Mouse (Mus musculus) right cerebral cortex, postnatal 10 days (tissue): Measurements from ENCODE around the gene Ccr7.

ENCODE experiments used
- DNase-seq, 2 experiments: peaks; one replicate each; pipeline ENCODE4 v3.0.0; 2021; ENCODE audit warnings: low spot score in 2 of 2

Gene Ccr7

DNA sequence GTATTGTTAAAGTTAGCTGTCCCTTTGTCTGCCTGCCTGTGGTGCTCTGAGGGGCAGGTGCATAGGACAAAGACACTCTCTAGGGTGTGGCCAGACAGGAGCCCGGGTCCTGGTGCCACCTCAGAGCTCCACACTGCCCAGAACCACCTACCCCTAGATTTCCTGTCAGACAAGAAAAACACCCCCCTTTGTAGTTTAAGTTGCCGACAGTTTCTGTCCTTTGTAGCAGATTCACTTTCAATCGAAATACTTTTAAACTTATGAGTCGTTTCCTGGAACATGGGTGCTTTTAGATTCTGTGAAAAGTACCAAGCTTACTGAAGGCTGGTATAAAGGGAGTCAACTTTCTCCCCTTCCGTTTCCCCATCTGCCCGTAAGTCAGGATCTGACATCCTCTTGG is 38.9 kb downstream of the Ccr7 start:
- DNase-seq, result no peak

- DNase-seq, result no peak
Observed at GRCm38 (mm10) chr11:99113111-99113510, 41.8 kb downstream of the Ccr7 start.

- DNase-seq, result no peak
Observed at GRCm38 (mm10) chr11:99112700-99113099, 42.2 kb downstream of the Ccr7 start.

DNA sequence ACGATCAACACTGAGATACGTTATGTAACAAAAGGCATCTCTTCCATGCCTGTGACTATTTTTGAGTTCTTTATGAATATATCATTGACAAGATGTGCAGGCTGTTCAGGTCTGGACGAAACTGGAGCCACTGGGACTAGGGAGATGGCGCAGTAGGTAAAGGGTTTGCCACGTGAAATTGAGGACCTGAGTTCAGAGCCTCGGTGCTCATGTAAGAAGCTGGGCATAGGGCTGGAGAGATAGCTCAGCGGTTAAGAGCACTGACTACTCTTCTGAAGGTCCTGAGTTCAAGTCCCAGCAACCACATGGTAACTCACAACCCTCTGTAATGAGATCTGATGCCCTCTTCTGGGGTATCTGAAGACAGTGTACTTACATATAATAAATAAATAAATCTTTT is 43.2 kb downstream of the Ccr7 start:
- DNase-seq, result no peak

DNA sequence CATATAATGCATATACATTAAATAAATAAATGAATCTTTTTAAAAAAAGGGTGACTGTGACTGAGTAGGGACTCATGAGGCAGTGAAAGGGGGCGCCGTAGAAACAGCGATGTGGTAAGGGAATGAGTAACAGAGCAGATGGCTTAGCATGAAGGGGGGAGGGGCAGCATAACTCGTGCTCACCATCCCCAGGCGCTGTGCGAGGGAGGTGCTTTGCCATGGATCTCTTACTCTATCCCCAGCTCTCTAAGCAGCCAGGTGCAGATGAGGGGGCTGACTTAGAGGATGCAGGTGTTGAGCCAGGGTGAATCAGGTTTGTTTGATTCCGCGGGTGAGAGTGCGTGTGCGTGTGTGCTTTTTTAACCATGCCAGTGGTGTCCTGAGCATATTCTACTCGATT is 43.7 kb downstream of the Ccr7 start:
- peak; percentile 84 to 87 for DNase-seq

GRCm38 (mm10) chr11:99110370-99111110 is 44.3 kb downstream of the Ccr7 start:
- no peak for DNase-seq

DNA sequence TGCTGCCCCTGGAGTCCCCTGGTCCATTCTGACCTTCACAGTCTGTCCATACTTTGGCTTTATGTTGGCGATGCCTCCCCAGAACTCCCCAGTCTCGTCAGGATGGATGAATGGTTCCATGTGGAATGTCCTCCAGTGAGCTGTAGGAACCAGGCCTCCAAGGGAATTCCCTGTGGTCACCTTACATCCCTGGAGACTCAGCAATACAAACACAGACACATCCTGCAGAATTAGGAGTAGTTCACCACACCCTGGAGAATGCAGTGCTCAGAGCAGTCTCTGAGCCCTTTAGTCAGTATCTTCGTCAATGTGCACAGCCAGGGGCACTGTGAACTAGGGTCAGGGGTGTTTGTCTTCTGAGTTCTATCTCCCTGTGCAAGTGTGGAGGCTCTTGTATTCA is 46.6 kb downstream of the Ccr7 start:
- no peak for DNase-seq

GRCm38 (mm10) chr11:99105981-99106726 is 48.7 kb downstream of the Ccr7 start:
- no peak for DNase-seq

- DNase-seq, result no peak
Observed at GRCm38 (mm10) chr11:99104609-99105410, 50.1 kb downstream of the Ccr7 start.

DNA sequence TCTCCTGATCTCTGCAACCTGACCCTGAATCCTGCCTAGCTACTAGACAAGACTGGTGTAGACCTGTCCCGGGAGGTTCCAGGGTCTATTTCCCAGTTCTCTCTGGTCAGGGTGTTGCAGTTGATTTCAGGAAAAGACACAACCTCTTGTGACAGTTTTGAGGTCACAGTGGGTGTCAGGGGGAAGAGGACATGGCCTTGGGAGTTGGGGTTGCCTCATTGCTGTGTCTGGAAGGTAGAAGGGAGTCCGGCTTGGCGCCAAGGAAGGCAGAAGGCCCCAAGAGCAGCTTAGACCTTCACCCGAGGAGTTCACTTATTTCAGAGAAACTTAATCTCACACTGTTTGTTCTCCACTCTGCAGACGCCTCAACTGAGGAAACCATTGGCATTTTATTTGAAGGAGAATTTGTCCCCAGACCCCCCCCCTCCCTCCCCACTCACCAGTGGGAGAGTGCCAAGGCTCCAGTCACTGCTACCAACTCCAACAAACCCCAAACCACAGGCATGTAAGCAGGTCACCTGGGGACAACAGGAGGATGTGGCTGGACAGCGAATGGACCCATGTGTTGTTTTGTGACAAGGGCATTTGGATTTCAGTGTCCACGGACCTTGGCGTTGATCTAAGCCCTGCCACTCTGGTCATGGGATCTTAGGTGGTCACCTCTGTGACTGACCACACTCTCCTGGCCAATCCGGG is 52.2 kb downstream of the Ccr7 start:
- no peak for DNase-seq

DNA sequence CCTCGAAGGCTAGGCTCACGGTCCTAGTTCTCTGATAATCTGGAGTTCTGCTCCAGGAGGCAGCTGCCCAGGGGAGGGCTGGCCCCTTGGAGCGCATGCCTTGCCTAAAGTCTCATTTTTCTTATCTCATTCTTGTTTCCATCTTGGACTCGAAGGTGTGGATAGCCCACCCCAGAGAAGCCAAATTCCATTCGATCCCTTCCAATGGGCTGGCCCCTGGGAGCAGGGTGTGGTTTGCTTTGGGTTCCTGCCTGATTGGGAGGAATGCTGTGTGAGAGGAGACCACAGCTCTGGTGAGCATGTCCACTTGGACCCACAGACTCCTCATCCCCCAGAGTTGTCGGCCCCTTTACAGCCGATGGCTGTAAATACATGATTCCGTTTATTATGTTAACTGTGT is 53.2 kb downstream of the Ccr7 start:
- DNase-seq, result no peak

DNA sequence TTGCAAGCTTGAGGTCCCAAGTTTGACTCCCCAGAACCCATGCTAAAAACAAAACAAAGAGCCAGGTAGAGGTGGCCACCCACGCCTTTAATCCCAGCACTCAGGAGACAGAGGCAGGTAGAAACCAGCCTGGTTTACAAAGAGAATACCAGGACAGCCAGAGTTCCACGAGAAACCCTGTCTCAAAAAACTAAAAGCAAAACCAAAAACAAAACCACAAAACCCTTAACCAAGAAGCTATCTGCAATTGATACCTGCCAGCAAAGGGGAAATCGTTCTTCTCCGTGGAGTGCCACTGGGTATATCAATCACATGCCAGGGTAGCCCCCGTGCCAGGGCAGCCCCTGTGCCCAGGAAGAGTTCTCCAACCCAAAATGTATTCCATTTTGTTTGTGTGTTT is 54.7 kb downstream of the Ccr7 start:
- no peak for DNase-seq

- DNase-seq, result no peak
Observed at GRCm38 (mm10) chr11:99099516-99099915, 55.4 kb downstream of the Ccr7 start.

DNA sequence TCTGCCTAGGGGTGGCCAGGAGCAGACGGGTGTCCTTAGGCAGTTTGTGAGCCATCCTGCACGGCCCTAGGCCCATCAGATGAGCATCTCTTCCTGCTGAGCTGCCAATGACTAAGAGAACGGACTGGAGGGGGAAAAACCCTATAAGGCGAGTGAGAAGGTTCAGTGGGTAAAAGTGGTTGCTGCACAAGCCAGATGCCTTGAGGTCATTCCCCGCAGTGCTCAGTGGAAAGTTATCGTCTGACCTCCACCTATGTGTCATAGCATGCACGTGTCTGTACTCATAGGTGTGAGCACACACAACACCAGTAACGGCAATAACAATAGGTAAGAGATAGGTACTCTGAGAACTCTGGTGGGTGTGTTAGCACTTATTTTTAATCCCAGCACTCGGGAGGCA is 56.0 kb downstream of the Ccr7 start:
- DNase-seq, result no peak

DNA sequence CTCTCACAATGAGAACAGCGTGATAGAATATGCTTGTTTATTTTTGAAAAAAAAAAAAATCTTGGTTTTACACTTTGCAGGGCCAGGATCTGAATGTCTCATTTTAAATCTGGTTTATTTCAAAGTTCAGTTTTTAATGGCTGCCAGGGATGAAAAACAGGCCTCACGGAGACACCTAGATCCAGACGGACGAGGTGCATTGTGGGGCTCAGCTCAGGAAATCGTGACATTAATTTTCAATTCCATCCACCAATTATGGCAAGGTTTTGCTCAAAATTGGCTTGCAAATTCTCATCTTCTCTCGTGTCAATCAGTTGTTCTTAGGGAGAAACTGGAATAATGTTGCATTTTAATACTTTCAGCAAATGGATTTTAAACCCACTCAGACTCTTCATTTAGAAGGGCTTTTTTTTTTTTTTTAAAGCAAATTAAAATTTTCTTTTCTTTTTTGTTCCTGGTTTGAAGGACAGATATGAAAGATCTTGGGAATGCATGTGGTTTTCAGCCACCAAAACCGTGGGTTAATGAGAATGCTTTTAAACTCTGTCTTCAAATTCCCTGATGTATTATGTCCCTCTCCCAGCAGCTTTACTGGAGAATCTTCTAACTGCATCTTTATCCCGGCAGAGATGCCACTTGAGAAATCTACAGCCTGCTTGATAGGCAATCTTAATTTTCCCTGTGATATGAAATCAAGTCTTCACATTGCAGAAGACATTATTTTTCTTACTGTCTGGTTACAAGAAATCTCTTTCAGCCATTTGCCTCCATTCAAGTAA is 57.7 kb downstream of the Ccr7 start:
- peak in 1 of 2 experiments; percentile 52 for DNase-seq

DNA sequence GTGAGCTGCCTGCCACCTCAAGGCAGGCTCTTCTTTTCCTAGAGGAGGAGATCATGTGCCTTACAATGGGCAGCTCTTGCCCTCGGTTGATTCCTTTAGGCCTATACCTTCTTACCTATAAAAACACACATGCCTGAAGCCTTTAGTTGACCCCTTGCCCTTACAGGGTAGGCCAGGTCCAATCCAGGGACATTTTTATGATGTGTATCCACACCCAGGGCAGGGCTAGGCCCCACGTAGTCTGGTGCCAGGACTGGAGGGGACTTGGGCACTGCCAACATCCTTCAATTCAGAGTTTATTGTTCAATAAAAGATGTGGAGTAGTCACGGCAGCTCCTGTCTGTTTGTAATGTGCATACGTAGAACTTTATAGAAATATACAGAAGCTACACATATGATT is 58.5 kb downstream of the Ccr7 start:
- no peak for DNase-seq

- DNase-seq, result no peak
Observed at GRCm38 (mm10) chr11:99095759-99096158, 59.1 kb downstream of the Ccr7 start.

DNA sequence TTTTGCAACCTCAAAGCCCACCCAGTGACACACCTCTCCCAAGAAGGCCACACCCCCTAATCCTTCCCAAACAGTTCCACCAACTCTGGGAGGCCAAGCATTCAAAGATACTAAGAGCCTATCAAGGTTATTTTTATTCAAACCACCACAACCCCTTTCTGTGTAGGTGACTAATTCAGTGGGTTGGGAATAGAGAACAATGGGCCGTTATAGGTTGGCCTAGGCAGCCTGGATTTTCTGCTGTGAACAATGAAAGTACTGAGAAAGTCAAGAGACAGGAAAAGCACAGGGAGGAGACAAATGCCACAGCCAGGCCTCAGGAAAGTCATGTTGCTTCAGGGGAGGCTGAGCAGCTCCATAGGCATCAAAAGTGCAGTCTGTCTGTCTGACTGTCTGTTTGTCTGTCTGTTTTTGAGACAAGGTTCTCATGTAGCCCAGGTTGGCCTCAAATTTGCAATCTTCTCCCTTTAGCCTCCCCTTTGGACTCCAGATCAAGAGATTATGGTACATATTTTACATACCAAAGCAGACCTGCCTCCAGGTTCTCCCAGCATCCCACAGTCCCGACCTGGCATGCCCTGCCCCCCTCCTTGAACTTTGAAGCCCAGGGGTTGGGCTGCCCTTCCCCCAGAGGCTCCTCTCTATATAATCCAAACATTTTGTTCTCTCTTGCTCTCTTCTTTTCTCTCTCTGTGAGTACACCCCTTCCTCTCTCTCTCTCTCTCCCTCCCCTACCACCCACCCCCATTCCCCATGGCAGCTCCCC is 59.8 kb downstream of the Ccr7 start:
- DNase-seq, result no peak
